8 mouse cellular contexts compared by ENCODE assay signal in genomic region chr14:54417623-54418081, GRCm38 (mm10). TPM values are rescaled to one million over a fixed set of nuclear protein-coding genes. Genes with fewer than 3 reads are reported as not detected.
DNase-seq lines count a peak whose midpoint lies in the region; ATAC-seq lines count a peak whose summit lies in the region.

Gene Slc7a7, minus strand, starts transcription at chr14:54417780.

- ATAC-seq in forebrain, embryonic 11.5 days (replicated peaks; ENCODE audit: low FRiP score) = 0 out of 2 replicates have a peak, but pooled peaks have one; percentile 31
- ATAC-seq in forebrain, embryonic 15.5 days (replicated peaks) = no peak
- ATAC-seq in heart, embryonic 14.5 days (ENCODE audit: insufficient number of reproducible peaks, insufficient read depth, low FRiP score, low read depth) = no peak
- ATAC-seq in liver, embryonic 11.5 days (replicated peaks; ENCODE audit: low FRiP score) = peak; percentile 72

- H3K9ac ChIP-seq in forebrain, embryonic 11.5 days (ENCODE audit: low read length) = no peak within 1 kb of the TSS
- H3K9ac ChIP-seq in forebrain, embryonic 15.5 days (replicated peaks) = no peak within 1 kb of the TSS
- H3K9ac ChIP-seq in heart, embryonic 14.5 days (ENCODE audit: low read length) = peak within 1 kb of the TSS; percentile 8; the same call in 1 of the 2 replicates
- H3K9ac ChIP-seq in liver, embryonic 11.5 days (ENCODE audit: low read depth, low read length) = peak within 1 kb of the TSS; percentile 54

- H3K4me3 ChIP-seq in forebrain, embryonic 11.5 days (ENCODE audit: low read depth, low read length) = 0 out of 2 replicates have a peak within 1 kb of the TSS, but pooled peaks have one; percentile 7
- H3K4me3 ChIP-seq in forebrain, embryonic 15.5 days = no peak within 1 kb of the TSS
- peak within 1 kb of the TSS; percentile 10 to 19; a peak in 2 of 4 replicates for H3K4me3 ChIP-seq in heart, embryonic 14.5 days (ENCODE audit: control insufficient read depth in 1 of 2, insufficient read depth in 1 of 2, low read depth in 1 of 2, low read length in 2 of 2)
- peak within 1 kb of the TSS; percentile 48 for H3K4me3 ChIP-seq in liver, embryonic 11.5 days (ENCODE audit: low read depth, low read length)

- peaks cover 11% of the 10 kb centered on the region for H3K4me1 ChIP-seq in forebrain, embryonic 11.5 days (replicated peaks; ENCODE audit: control insufficient read depth, insufficient read depth, low read length)
- no peaks in the 10 kb centered on the region for H3K4me1 ChIP-seq in forebrain, embryonic 15.5 days
- peaks cover 20 to 23% of the 10 kb centered on the region in 2 experiments for H3K4me1 ChIP-seq in heart, embryonic 14.5 days (ENCODE audit: control insufficient read depth in 2 of 2, insufficient read depth in 2 of 2, low read length in 2 of 2)
- H3K4me1 ChIP-seq in liver, embryonic 11.5 days (replicated peaks; ENCODE audit: control insufficient read depth, insufficient read depth, low read length) = peaks cover 25% of the 10 kb centered on the region

- no peak for DNase-seq in forebrain, embryonic 11.5 days (ENCODE audit: low spot score)
- peak; percentile 92 for DNase-seq in R1 (ENCODE audit: low read depth, low spot score)
- DNase-seq in liver, embryonic 11.5 days (ENCODE audit: low spot score) = peak; percentile 69
- peak; percentile 59 for DNase-seq in retina, embryonic 14.5 days (ENCODE audit: low spot score)
- DNase-seq in T-cell, adult 2 months (ENCODE audit: low spot score) = no peak
- no peak for DNase-seq in frontal cortex, postnatal 10 days (ENCODE audit: low spot score in 2 of 2)

- no peaks in the 10 kb centered on the region for H3K36me3 ChIP-seq in forebrain, embryonic 11.5 days (ENCODE audit: control insufficient read depth, insufficient read depth, low read length)
- no peaks in the 10 kb centered on the region for H3K36me3 ChIP-seq in forebrain, embryonic 15.5 days
- no peaks in the 10 kb centered on the region for H3K36me3 ChIP-seq in heart, embryonic 14.5 days (ENCODE audit: control insufficient read depth, insufficient read depth, low read length)
- no peaks in the 10 kb centered on the region for H3K36me3 ChIP-seq in liver, embryonic 11.5 days (ENCODE audit: control insufficient read depth, insufficient read depth, low read length)

- 4% methylated on average over 19 of the region's 19 CpGs for WGBS in forebrain, embryonic 11.5 days
- WGBS in forebrain, embryonic 15.5 days = 11% methylated on average over 19 of the region's 19 CpGs
- 5% methylated on average over 19 of the region's 19 CpGs for whole genome bisulfite sequencing in heart, embryonic 14.5 days
- WGBS in liver, embryonic 11.5 days = 3% methylated on average over 19 of the region's 19 CpGs

- 0 out of 2 replicates have a peak within 1 kb of the TSS, but pooled peaks have one; percentile 18 for H3K4me2 ChIP-seq in forebrain, embryonic 11.5 days (ENCODE audit: low read depth, low read length, severe bottlenecking)
- H3K4me2 ChIP-seq in forebrain, embryonic 15.5 days (replicated peaks) = no peak within 1 kb of the TSS
- peak within 1 kb of the TSS; percentile 56 for H3K4me2 ChIP-seq in heart, embryonic 14.5 days (ENCODE audit: low read length)
- H3K4me2 ChIP-seq in liver, embryonic 11.5 days = peak within 1 kb of the TSS; percentile 73

- H3K27ac ChIP-seq in forebrain, embryonic 11.5 days (ENCODE audit: low read depth, low read length) = no peak within 1 kb of the TSS
- no peak within 1 kb of the TSS for H3K27ac ChIP-seq in forebrain, embryonic 15.5 days (replicated peaks)
- H3K27ac ChIP-seq in heart, embryonic 14.5 days (replicated peaks in 1 of 2; ENCODE audit: control insufficient read depth in 1 of 2, insufficient read depth in 1 of 2, low read depth in 2 of 2, low read length in 2 of 2) = 0 out of 4 replicates have a peak within 1 kb of the TSS, but pooled peaks of 1 of the 2 experiments have one; percentile 2
- H3K27ac ChIP-seq in liver, embryonic 11.5 days (ENCODE audit: low read depth, low read length) = peak within 1 kb of the TSS; percentile 63

- H3K27me3 ChIP-seq in forebrain, embryonic 11.5 days (ENCODE audit: control insufficient read depth, insufficient read depth, low read length) = peaks cover 16% of the 10 kb centered on the region
- peaks cover 4% of the 10 kb centered on the region; the same call in 1 of the 2 replicates for H3K27me3 ChIP-seq in forebrain, embryonic 15.5 days
- no peaks in the 10 kb centered on the region for H3K27me3 ChIP-seq in heart, embryonic 14.5 days (ENCODE audit: control insufficient read depth, insufficient read depth, low read length)
- H3K27me3 ChIP-seq in liver, embryonic 11.5 days (replicated peaks; ENCODE audit: control insufficient read depth, insufficient read depth, low read length) = no peaks in the 10 kb centered on the region

- H3K9me3 ChIP-seq in forebrain, embryonic 11.5 days (ENCODE audit: control insufficient read depth, low read length) = no peaks in the 10 kb centered on the region
- H3K9me3 ChIP-seq in forebrain, embryonic 15.5 days = no peaks in the 10 kb centered on the region
- no peaks in the 10 kb centered on the region for H3K9me3 ChIP-seq in heart, embryonic 14.5 days (ENCODE audit: control insufficient read depth, low read length)
- no peaks in the 10 kb centered on the region for H3K9me3 ChIP-seq in liver, embryonic 11.5 days (ENCODE audit: control insufficient read depth, low read length)

RNA-seq across cellular contexts. Expression of gene Slc7a7, which starts in this region (rescaled TPM):
- polyA plus RNA-seq in forebrain, embryonic 11.5 days (2014; fragmentation: Nextera tagmentation; extraction: Ambion mirVana) = 4.5 and 5.0 TPM in 2 replicates
- 5.0 and 5.2 TPM in 2 replicates for polyA plus RNA-seq in forebrain, embryonic 15.5 days (2015; fragmentation: Nextera tagmentation; extraction: Ambion mirVana)
- 10.0 and 10.9 TPM in 2 replicates for polyA plus RNA-seq in heart, embryonic 14.5 days (2014; fragmentation: Nextera tagmentation; extraction: Ambion mirVana)
- 8.3 and 10.0 TPM in 2 replicates for polyA plus RNA-seq in liver, embryonic 11.5 days (2014; fragmentation: Nextera tagmentation; extraction: Ambion mirVana)

Comparison
In these comparisons a context has a peak if more than half of its experiments do, and no peak if none do; other contexts are left out.
1. ATAC-seq: peak in forebrain, embryonic 11.5 days (single experiment) and liver, embryonic 11.5 days (single experiment); none in forebrain, embryonic 15.5 days (single experiment) and heart, embryonic 14.5 days (single experiment).
2. DNase-seq: peak in R1 (single experiment), liver, embryonic 11.5 days (single experiment) and retina, embryonic 14.5 days (single experiment); none in forebrain, embryonic 11.5 days (single experiment), T-cell, adult 2 months (single experiment) and frontal cortex, postnatal 10 days (0 of 2).
3. H3K9ac ChIP-seq: peak in heart, embryonic 14.5 days (single experiment) and liver, embryonic 11.5 days (single experiment); none in forebrain, embryonic 11.5 days (single experiment) and forebrain, embryonic 15.5 days (single experiment).